Mouse (Mus musculus) thymus, postnatal 25 days (tissue): ENCODE data around the gene Slfn9.
A peak's percentile ranks its signal among the peaks of the same experiment; 100 is the strongest.
"Not testable (repeated sequence)": the region's sequence is repeated elsewhere in the genome, so short reads cannot be mapped to it uniquely, and the experiment has no call there.

Experiments
- DNase-seq: peaks from one replicate; pipeline ENCODE4 v3.0.0; 2022

Gene Slfn9

DNA sequence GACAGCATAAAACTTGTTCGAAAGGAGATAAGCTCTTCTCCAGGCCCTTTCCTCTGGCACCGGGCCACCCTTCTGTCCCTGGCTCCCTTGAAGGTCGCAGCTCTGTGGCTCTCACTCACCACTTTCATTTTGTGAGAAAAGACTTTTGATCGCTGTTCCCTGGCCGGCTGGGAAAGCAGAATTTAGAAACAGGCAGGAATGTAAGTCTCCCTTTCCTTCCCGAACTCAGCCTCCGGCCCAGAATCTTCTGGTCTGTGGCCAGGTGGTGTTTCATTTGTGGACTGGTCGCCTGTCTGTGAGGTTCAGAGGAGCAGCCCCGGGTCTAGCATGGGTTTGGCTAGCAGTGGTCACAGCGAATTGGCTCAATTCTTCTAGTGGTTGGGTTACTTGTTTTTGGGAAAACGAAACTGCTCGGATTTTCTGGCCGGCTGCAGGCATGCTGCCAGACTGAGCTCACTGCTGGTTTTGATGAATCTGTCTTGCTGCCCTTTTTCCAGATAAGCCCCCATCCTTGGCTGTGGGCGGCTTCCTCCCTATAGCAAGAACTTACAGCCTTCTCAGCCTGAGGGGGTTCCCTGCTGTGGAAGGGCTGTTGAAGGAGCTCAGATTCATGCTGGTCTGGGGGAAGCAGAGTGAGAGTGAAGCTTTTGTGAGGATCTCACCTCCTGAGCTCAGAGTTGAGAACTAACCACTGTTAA is at the start of gene Slfn9:
Slfn9 (minus strand) TSS at position 362 of the 698 bp plus-strand sequence.
- peak; percentile 40 for DNase-seq

DNA sequence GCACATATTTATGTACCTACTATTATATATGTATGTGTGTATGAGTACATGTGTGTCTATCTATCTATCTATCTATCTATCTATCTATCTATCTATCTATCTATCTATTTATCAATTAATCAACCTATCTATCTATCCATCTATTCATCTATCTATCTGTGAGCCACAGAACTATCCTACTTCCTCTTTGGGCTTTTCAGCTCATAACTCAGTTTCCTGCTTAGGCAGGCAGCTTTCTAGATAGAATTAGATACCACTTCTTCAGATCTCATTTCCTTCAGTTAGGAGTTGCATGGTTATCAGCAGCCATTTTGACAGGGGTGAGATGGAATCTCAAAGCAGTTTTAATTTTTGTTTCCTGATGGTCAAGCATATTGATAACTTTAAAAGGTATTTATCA is 49.4 kb upstream of the Slfn9 start:
- DNase-seq, result no peak

DNA sequence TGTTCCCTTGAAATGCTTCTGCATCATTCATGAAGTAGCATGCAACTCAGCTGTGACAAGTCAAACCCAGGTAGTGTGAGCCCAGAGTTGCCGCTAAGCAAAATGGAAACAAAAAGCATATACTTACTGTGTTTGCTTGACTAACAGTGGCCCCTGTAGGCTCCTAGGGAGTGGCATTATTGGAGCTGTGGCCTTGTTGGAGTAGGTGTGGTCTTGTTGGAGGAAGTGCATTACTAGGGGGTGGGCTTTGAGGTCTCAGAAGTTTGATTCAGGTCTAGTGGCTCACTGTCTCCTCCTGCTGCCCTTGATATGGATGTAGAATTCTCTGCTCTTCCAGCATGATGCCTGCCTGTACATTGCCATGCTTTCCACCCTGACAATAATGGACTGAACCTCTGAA is 48.7 kb upstream of the Slfn9 start:
- peak; percentile 71 for DNase-seq

- DNase-seq, result peak; percentile 35
Observed at GRCm38 (mm10) chr11:83039796-83040195, 48.2 kb upstream of the Slfn9 start.

GRCm38 (mm10) chr11:83039156-83039555 is 47.5 kb upstream of the Slfn9 start:
- no peak for DNase-seq

DNA sequence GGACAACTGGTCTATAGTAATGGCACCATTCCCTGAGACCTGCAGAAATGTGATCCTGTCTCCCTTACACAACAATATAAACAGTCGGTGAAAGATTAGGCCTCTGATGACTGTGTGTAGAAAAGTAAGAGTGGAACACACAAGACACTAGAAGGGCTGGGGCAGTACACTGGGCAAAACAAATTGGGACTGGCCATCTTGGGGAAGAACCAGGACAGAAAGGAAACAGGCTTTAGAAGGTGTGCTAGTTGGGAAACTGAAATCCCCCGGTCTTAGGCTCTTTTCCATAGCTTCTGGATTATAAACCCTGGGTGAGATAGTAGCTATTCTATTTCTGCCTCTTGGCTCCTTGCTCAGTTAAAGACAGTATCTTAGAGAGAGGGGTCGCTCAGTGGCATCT is 47.1 kb upstream of the Slfn9 start:
- not testable (repeated sequence) for DNase-seq

DNA sequence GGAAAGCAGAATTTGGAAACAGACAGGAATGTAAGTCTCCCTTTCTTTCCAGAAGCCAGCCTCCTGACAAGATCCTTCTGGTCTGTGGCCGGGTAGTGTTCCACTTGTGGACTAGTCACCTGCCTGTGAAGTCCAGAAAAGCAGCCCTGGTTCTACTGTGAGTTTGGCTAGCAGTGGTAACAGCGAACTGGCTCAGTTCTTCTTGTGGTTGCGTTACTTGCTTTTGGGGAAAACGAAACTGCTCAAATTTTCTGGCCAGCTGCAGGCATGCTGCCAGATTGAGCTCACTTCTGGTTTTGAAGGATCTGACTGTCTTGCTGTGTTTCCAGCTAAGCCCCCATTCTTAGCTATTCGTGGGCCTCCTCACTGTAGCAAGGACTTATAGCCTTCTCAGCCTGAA is 29.0 kb upstream of the Slfn9 start, which contains the start of gene Slfn8:
Slfn8 (minus strand) TSS at position 190 of the 400 bp plus-strand sequence.
- DNase-seq, result peak; percentile 64

- DNase-seq, result peak; percentile 36
Observed at GRCm38 (mm10) chr11:83019561-83020519, 28.2 kb upstream of the Slfn9 start.

DNA sequence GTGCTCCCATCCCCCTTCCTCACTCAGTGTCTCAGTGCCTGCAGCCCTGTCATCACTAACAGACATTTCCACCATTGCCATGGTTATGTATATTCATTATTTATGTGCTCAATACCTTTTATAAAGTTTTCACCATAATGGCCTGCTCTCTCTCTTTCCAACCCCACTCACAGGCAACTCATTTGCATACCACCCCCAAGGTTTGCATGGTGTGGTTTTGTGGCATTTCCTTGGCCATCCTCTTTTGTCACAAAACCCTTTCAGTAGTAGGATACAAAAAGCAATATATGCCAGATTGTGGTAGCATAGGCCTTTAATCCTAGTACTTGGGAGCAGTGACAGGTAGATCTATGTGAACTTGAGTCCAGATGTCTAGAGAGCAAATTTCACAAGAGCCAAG is 24.5 kb upstream of the Slfn9 start:
- DNase-seq, result no peak

- no peak for DNase-seq
Observed at GRCm38 (mm10) chr11:83013356-83013755, 21.7 kb upstream of the Slfn9 start.

DNA sequence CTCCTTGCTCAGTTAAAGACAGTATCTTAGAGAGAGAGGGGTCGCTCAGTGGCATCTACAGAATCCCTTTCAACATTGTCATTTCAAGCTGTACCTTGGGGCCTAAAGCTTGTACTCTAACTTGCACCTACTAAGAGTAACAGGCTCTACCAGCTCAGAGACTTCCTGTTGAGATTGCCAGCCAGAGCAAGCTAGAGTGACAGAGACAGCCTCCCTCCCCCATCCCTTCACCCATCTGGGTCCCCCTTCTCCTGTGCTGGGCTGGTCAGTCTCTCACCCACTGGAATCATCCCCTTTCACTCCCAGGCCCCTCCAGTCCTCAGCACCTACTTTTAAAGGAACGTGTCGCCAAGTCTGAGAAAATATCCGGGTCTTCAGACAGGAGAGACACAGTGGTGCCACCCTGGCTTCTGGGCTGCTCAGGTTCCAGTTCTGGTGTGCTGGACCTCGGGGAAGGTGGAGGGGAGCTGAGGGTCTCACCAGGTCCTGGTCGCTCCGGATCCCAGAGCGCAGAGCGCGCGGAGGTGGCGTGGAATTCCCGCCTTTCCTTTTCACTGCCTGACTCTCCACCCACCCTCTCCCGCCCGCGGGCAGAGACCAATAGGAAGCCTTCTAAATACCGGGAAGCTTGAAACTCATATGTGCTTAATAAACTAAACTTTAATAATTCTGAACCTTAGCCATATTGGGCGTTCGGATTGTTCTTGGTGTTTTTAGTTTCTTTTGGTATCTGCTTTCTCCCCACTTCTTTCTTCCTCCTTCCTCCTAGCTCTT is 831 bp downstream of the Slfn9 start:
- peak; percentile 40 for DNase-seq

DNA sequence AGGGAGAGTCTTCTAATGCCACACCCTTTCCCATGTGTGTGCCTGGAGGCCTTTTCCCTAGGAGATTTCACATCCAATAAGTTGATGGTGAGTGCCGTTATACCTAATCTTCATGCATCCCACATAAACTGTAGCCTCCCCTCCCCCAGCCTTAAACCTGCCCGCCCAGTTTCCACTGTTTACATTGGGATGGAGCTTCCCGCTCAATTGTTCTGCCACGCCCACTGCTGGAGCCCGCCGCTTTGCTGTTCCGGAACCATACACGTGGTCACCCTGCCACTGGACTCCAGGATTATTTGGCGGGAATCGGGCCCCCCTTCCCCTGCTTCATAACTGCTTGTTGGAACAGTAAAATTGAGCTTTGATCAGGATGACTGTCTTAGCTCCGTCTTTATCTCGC is 2.3 kb downstream of the Slfn9 start:
- DNase-seq, result no peak

- no peak for DNase-seq
Observed at GRCm38 (mm10) chr11:82987621-82988020, 4.0 kb downstream of the Slfn9 start.

DNA sequence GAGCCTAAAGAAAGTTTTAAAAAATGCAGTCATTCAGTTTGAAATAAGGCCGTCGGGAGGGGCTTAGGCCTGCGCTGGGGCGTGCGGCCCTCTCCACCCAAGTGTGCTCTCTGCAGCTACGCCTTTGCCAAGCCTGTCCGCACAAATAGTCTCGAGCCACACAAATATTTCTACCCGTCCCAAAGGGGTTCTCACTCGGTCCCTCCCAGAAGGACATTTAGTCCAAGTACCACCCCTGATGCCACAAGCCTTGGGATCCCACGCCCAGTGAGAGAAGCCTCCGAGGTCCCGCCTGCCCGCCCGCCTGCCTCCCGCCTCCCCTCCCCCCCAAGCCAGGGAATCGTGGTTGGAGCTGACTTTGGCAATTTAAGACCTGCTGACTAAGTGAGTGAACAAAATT is 8.4 kb downstream of the Slfn9 start:
- no peak for DNase-seq

DNA sequence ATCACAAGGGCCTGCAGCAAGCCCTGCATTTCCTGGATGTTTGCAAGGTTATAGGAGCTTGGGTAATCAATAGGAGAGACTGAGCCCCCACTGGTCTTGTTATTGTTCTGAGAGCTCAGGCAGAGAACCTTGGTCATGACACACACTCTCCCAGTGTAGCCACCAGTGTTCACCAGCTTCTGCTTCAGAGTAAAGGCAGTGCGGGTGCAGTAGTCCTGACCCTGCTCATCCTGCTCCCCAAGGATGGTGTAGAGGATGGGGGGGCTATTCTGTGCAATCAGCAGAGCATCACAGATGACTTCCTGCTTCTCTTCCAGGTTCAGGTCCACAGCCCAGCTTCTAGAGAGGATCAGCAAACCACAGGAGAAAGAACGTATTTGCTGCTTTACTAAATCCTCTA is 9.2 kb downstream of the Slfn9 start:
- DNase-seq, result not testable (repeated sequence)

- DNase-seq, result peak; percentile 45
Observed at GRCm38 (mm10) chr11:82973916-82974315, 17.7 kb downstream of the Slfn9 start.

DNA sequence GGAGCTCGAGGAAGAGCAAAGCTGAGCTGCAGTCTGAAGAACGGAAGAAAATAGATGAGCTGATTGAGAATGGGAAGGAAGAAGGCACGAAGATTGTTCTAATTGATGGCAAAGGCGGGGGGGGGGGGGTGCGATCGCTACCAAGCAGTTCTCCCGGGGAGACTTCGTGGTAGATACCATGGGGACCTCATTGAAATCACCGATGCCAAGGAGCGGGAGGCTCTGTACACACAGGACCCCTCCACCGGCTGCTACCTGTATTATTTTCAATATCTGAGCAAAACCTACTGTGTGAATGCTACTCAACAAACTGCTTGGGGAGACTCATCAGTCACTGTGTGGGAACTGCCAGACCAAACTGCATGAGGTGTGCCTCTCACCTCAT is 20.0 kb downstream of the Slfn9 start:
- DNase-seq, result no peak

- DNase-seq, result no peak
Observed at GRCm38 (mm10) chr11:82970712-82971589, 20.7 kb downstream of the Slfn9 start.

DNA sequence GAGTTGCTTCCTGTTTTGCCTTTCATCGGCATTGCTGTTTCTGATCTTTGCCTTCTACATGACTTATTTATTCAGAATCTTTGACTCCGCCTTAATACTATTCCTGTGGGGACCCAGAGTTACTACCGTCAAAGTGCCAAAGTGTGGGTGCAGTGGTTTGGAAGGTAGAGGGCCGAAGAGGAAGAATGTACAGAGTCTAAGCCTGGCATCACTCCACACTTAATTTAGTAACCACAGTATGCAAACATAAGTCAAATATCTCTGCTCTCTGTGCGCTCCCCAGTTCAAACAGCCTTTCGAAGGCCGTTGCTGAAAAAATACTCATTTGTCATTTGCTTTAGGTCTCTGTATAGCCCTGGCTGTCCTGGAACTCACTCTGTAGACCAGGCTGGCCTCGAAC is 29.4 kb downstream of the Slfn9 start:
- DNase-seq, result no peak

- DNase-seq, result no peak
Observed at GRCm38 (mm10) chr11:82961743-82962142, 29.9 kb downstream of the Slfn9 start.

- DNase-seq, result peak; percentile 50
Observed at GRCm38 (mm10) chr11:82959613-82960012, 32.0 kb downstream of the Slfn9 start.

GRCm38 (mm10) chr11:82956925-82957324 is 34.7 kb downstream of the Slfn9 start:
- no peak for DNase-seq
